Mouse (Mus musculus) thymus, postnatal 25 days (tissue): Measurements from ENCODE around the gene 5730522E02Rik.

Experiments
- DNase-seq: peaks from one replicate; pipeline ENCODE4 v3.0.0; 2022

The 5730522E02Rik gene

DNA sequence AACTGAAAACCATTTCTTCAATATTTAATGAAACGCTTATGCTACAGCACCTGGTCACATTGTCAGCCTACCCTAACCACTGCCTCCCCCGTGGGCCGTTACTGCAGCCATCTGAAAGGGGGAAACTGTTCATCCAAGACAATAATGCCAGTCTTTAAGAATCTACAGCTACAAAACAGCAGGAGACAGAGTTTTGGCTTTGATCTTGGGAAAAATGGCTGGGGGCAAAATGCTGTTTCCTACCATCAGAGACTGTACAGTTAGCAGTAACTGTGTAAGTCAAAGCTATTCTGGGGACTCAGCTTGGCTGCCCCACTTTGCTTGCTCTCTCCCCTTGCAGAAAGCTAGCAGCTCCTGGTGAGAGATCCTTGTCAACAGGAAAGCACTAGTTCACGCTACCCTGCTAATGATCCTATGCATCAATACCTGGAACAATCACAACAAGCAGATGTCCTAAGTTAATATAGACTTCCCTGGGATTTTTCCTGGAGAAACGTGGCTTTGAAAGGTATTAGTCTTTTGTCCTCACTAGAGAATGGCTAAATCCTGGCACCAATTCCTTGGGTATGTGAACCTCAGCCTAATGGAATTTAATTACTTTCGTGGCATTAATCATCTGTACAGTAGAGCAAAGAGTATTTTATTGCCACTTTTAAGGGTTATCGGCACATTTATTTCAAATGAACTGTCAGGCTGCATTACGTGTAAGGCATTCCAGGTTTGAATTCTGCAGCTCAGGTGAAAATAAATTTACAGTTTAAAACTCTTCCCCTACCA is 89.6 kb downstream of the 5730522E02Rik start:
- no peak for DNase-seq

DNA sequence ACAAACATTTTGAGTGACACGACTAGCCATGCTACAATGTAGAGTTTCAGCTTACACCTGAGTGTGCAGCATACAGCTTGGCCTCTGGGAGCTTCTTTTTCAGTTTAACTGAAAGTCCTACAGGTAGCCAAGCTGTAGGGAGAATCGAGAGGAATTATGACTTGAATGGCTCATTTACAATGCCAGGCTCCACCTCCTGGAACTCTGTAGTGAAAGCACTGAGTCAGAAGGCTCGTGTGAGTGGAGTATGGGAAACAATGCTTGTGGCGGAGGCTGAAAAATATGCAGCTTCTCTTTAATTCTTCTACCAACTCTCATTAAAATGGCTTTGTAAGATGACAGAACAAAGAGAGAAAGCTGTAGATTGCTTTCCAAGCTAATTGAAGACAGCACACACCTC is 92.9 kb downstream of the 5730522E02Rik start:
- DNase-seq, result no peak

DNA sequence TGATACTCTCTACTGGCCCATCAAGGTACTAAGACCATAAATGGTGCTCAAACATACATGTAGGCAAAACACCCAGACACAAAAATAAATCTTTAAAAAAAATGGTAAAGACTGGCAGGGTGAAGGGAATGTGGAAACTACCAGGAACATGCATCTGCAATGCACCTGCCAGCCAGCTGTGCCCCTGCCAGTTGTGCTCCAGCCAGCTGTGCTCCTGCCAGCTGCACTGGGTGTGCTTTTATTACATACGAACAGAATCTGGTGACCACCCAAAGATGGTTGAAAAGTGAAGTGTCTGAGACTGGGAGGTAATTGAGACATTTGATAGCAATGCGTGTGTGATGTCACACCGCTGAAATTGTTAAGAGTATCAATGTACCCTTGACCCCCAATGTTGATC is 98.4 kb downstream of the 5730522E02Rik start:
- DNase-seq, result no peak

DNA sequence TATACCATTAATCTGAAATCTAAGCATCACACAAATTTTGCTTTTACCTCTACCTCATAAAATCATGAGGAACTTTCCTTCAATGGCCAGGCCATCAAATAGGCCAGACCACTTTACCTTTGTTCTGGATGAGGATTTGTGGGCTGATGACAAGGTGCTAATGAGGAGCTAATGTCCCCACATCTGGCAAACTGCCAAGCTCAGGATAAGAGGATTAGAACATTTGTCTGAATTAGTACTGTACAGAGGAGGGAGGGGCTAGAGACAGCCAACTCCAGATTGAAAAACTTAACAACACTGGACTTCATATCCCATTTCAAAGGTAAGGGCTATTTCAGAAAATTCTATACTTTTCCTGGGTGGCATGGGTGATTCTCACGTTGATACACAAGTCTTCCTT is 101.9 kb downstream of the 5730522E02Rik start:
- DNase-seq, result no peak

DNA sequence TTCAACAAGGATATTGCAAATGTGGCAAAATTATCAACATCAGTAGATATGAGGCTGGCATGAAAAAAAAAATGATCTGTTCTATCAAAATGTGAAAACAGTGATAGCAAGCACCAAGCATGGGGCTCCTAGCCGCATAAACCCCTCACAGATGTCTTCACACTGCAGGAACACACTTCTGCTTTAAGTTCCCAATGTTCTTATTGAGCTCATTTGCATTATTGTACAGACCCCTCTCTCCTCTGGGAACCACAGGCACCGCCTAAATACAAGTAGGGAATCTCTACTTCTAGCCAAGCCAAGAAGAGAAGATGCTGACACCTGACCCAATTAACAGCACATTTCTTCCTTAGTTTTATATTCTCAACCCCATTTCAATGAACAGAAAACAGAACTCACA is 105.9 kb downstream of the 5730522E02Rik start:
- no peak for DNase-seq

DNA sequence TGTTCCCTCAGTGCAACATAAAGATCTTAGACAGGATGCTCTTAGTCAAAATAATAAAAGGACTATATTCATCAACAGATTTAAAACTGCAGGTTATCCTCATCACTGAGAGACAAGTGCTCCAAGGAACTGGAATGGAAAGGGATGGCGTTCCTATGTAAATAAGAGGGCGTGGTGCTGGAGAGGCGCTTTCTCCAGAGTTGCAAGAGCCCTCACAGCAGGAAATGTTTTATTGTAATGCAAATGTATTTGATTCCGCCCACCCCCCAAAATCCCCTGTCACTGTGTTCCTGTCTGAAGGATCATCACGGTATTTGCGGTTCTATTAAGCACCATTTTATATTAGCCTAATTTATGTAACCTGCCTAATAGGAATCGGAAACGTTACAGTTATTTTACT is 106.9 kb downstream of the 5730522E02Rik start:
- DNase-seq, result no peak

DNA sequence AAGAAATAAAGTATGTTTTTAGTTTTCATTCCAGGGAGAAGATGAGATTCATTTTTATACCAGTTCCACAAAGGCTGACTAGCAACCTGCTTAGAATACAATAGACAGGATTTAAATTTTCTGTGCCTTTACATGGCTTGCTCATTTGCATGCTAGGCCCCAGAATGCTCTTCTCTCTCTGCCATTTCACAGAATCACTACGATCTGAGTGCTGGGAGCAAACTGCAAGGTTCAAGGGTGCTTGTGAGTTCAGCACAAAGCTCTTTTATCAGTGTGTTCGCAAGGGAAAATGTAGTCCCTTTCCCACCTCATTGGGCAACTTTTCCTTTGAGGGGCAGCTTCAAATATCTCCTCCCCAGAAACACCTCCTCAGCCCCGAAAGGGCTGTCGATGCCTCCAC is 107.7 kb downstream of the 5730522E02Rik start:
- DNase-seq, result no peak

DNA sequence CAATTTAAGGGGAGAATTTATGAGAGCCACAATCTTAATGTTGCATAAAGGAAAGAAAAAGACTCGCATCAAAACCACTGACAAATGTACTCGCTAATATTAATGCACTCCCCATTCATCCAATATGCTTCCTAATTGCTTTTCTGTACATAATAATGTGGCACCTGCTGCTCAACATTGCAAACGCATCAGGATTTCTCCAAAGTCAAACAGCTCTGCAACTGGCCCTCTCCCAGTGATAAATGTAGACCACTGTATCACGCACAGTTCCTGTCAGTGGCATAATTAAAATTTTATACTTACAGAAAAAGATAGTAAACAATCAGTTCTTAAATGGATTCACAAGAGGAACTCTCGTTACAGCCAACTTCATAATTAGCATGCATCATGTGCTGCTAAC is 110.5 kb downstream of the 5730522E02Rik start:
- DNase-seq, result no peak

DNA sequence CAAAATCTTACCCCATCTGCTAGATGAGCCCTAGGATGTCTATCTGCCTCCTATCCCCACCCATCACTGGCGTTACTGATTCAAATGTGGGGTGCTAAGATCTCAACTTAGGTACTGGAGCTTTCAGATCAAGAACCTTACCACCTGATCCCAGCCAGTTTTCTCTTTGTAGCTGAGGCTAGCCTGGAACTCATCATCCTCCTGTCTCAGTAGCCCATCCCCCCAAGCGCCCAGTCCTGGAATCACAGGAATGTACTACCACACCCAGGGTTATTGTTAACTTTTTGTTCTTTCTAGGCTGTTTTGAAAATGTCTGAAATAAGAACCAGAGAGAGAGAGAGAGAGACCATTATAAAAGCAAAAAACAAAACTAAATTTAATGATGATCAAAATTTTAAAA is 111.6 kb downstream of the 5730522E02Rik start:
- no peak for DNase-seq

DNA sequence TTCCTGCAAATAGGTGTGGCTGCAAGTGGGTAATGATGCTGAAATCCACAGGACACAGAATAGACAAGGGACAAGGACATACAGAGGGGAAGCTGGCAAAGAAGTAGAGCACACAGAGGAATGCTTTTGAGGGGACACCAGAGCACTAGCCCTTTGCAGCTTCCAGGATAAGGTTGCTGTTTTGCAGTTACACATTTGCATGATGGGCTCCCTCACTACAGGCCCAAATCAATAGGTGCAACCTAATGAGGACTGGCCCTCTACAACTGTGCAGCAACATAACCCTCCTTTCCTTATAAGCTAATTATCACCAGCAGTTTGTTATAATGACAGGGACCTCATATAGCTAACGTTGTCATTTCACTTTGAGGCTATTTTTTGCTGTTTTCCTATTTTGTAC is 114.5 kb downstream of the 5730522E02Rik start:
- no peak for DNase-seq

DNA sequence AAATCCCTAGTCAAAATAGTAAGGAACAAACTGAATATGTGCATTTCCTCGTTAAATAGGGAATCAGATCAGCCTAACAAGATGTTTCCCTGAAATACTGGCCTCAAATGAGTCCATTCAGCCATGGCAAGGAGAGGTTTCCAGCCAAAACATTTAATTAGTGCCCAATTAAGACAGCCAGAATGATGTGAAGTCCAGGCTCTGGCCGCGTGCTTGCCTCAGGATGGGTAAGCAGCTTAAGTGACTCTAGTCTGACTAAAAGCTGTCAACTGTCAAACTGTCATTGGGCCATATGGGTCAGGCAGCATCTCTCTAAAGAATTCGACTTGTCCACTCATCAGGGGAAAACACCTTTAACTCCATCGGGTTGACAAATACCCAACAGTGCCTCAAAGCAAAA is 121.6 kb downstream of the 5730522E02Rik start:
- no peak for DNase-seq

DNA sequence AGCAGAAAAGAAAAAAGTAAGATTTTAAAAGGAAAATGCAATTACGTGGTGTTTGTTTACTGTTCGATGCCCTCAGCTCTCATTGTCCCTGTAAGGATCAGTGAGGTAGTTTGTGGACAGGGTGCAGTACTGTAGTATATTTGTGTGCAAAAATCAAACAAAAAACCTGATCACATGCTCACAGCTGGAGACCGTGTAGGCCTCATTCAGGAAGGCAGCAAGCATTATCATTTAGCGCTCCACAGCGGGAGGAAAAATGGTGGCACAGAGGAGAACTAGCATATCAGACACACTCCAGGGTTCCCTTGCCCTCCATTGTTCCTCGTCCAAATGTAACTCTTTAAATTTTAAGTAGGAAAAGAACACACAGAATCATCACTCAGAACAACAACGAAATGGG is 123.9 kb downstream of the 5730522E02Rik start:
- DNase-seq, result no peak

DNA sequence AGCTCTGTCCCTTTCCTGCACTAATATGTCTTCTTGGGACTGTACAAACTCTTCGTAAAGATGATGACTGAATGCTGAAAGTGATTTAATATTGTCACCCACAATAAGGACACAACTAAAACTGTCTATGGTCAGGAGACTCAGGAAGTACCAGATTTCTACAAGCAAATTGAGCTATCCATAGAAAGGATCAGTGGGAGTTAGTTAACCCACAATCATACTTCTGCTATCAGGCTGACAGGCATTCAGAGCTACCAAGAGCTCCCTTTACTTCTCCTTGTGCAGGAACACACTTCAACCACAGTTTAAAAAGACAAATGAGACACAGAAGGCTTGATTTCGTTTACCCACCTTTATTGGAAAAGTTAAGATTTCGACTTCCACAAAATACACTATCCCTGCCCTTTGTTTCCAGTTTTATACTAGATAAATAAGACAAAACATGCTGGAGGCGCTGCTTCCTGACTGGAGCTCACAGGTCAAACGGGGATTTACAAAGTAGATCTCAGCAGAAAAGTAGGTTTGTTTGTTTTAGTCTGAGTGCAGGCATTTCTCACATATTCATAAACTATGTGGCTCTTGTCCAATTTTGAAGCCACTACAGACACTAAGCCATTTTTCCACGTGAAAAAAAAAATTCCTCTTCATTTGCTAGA is 125.1 kb downstream of the 5730522E02Rik start:
- no peak for DNase-seq

DNA sequence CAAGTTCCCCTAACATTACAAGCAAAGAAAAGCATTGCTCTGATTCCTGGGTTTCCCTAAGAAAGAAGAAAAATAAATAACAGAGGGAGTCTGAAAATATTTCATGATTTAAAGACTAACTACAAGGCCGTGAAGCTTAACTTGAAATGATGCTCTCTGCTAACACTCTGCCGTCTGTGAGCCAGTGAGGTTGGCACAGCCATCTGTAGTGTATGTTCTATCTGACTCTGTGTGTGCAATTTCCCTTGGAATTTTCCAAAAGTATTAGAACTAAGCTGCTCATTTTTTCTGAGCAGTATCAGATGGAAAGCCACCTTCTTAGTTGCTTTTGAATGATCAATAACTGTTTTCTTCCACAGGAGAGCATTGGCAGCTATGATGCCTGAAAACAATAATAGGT is 134.2 kb downstream of the 5730522E02Rik start:
- no peak for DNase-seq

DNA sequence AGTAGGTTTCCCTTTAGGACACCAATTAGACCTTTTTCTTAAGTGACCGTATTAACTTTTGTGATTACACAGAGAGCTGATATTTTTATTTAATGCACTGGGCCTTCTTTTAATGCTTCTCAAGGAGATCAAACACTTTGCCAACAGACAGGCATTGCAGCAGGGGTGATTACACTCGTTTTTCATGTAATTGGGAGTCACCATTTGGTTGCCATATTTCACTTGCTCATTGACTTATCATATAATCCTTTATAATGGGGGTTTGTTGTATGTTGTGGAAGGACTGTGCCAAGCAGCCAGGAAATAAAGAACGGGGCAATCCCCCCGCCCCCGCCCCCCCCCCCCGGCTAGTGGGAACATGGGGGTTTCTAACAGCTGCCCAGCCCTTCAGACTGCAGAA is 135.0 kb downstream of the 5730522E02Rik start:
- DNase-seq, result no peak

DNA sequence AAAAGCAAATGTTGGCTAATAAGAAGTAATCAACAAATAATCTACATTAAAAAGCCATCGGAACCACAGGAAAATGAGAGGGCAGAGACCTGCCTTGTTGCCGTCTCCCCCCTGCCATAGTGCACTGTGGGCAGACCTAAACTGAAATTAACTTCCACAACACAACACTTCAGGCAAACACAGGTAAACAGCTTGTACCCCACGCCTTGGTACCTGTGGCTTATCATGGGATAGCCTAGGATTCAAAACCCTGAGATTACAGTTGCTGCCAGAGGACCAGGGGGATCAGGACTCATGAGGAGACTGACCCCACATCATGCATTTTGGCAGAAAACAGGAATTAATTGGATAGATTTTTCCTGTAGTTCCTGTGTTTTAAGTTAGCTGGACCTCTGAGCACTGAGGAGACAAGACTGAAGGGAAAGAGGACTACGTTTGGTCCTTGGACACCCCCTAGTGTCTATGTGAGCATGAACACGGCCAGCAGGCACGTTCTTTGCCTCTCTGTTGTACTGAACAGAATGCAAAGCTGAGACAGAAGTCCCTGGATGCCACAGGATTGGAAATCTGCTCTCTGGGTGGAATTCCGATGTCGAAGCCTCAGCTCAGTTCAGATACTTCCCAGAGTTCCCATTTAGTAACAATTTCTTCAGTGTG is 136.8 kb downstream of the 5730522E02Rik start:
- DNase-seq, result no peak

DNA sequence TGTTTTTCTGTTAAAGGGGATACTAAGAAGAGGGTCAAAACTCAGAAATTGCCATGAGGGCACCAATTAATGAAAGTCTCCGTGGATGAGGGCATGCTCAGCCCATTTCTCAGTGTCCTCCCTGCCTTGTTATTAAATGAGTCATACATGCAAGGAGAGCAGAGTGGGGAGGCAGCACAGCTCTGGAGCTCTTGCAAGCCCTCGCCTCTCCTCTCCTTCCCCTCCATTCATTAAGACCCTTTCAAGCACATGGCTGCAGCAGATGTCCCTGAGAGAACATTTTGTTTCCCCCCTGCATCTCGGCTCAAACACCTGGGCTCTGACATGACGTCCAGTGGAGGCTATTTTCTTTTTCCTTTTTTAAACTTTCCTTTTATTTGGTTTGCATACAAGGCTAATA is 138.5 kb downstream of the 5730522E02Rik start:
- DNase-seq, result no peak

DNA sequence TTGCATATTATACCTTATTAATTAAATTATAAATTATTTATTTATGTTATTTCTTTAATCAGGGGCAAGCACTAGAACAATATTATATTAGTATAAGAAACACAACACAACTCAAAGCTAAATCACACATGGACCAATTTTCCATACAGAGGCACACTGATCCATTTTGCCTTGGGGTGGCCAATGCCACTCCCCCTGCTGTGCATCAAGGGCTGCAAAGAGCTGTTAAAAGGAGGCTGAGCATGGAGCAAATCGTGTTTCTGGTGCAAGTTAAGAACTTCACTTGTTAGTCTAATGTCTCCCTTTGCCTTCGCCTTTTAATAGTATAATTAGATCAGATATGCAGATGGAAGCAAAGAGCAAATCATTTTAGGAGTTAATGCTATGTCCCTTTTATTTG is 147.3 kb downstream of the 5730522E02Rik start:
- no peak for DNase-seq

DNA sequence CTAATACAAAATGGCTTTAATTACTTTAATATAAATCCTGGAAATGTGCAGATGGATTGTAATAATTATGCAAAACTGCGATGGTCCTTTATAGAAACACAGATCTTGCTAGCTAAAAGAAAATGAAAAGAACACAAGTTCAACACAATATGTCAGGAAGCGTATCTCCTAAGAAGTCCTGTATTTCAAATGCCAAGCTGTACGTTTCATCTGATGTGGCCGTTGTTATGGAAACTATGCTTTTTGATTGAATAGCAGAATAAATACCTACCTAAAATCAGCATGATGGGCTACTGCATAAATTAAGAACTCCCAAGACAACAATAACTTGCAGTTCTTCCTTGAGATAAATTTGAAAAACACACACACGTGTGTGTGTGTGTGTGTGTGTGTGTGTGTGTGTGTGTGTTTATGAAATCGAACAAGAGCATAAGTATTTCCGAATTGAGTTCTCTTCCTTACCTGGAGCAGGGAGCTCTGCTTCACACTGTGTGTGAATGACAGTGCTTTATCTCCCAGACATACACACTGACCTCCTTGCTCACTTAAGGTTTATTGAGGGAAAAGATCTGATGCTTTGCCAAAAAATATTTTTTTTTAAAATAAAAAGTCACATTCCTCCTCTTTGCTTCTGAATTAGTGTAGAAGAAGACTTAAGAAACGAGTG is 149.0 kb downstream of the 5730522E02Rik start:
- no peak for DNase-seq

DNA sequence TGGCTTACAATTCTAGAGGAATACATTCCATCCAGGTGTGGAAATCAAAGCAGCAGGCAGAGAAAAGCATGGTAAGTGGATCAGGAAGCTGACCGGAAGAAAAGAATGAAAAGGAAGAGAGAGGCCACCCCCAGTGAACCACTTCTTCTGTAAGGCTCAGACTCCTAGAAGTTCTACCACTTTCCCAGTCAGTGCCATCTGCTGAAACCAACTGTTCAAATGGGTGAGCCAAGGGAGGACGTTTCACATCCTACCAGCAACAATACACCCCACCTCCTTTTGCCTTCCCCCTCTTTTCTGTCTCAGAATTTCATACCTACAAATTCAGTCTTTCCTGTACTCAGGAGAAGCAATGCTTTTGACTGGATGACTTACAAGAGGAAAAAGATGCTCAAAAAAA is 197.0 kb downstream of the 5730522E02Rik start:
- DNase-seq, result no peak

DNA sequence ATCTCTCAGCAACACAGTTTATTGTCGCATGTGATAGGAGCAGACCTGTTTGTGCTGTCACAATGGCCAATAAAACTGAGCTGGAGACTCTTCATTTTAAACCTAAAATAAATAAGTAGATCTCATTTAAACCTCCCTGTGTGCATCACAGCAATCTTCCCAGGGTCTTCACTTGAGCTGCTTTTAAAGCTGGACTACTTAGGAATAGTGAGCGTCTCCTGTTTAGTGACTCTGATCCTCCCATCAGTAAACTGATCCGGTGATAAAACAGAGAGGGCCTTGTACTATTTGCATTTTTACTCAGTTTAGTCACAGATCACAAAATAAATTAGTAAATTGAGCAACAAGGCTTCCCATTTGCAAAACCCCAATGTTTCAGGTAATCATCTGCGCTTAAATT is 206.5 kb downstream of the 5730522E02Rik start:
- DNase-seq, result no peak

DNA sequence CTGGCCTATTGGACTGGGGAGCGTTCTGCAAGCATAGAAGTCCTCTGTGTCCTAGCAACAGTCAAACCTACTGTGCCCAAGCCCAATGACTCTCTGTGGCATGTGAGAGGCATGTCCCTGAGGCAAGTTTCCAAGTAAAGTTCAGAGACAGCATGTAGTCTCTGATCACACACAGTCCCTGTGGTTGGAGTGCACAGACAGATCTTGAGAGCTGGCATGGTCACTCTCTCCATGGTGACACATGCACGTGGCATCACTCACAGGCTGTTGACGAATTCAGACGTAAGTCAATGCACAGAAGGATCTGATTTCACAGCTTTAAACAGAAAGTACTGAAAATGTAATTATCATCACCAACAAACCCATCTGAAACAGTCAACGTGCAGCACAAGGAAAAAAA is 210.8 kb downstream of the 5730522E02Rik start:
- DNase-seq, result no peak

DNA sequence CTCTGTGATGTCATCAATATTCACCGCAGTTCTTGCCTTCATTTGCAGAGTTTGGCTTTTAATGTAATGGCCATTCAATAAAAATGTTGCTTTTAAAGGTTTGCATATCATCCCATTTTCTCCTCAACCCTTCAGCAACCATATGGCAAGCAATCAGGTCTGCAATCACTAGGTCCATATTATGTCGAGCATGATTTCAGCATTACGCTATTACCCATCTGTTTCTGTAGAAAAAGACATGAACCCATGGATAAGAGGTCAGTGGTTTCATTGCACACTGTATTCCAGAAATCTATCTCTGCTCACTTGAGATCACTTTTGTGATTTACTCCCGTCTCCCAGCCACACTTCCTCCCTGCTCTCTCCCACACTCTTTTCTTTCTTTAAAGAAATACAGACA is 213.1 kb downstream of the 5730522E02Rik start:
- DNase-seq, result no peak

DNA sequence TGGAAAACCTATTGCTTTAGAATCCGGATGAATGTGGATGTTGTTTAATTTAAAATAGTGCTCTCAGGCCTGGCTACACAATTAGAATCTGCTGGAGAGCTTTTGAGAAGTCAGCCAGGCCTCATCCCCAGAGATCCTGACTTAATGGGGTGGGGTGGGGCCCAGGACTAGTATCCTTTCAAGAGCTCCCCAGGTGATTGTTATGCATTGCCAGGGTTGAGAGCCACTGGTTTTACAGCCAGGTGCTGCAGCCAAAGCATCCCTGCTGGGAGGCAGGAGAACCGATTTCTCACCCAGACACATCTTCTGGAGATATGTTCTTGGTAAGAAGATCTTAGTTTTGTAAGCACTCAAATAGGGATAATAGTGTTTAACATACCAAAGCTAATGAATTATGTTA is 216.4 kb downstream of the 5730522E02Rik start:
- DNase-seq, result no peak
